Mouse (Mus musculus) stomach, embryonic 16.5 days (tissue): ENCODE data around the gene Ergic2. TPM values are rescaled to one million over a fixed set of nuclear protein-coding genes. Genes with fewer than 3 reads are reported as not detected.

Experiments used
- ATAC-seq: fragments of 200-750 bp; cut with Nextera tagmentation; 2 replicates; pipeline ENCODE4 v1.8.0; 2017; ENCODE audit warnings: moderate number of reproducible peaks, moderate TSS enrichment; ENCODE audit not compliant: insufficient read depth, low FRiP score
- H3K27ac ChIP-seq: fragments of 300-500 bp; sonication (generic); 2 replicates; pipeline ENCODE4 v1.5.1; 2014; ENCODE audit warnings: low read length
- H3K27me3 ChIP-seq: fragments of 300-500 bp; sonication (generic); 2 replicates; pipeline ENCODE4 v1.6.1; 2014; ENCODE audit warnings: low read length, control low read depth, mixed read lengths; ENCODE audit not compliant: control insufficient read depth, insufficient read depth
- H3K36me3 ChIP-seq: fragments of 300-500 bp; sonication (generic); 2 replicates; pipeline ENCODE4 v1.6.1; 2014; ENCODE audit warnings: low read length; ENCODE audit not compliant: control insufficient read depth, insufficient read depth
- H3K4me1 ChIP-seq: fragments of 300-500 bp; sonication (generic); 2 replicates; pipeline ENCODE4 v1.6.1; 2014; ENCODE audit warnings: low read length, control low read depth, mixed read lengths; ENCODE audit not compliant: control insufficient read depth, insufficient read depth
- H3K4me2 ChIP-seq: fragments of 300-500 bp; sonication (generic); 2 replicates; pipeline ENCODE4 v1.6.1; 2014; ENCODE audit warnings: low read depth, low read length, mixed read lengths
- H3K4me3 ChIP-seq: fragments of 300-500 bp; sonication (generic); replicated peaks from 2 replicates; pipeline ENCODE4 v1.5.1; 2014; ENCODE audit warnings: mild to moderate bottlenecking, low read length
- H3K9ac ChIP-seq: fragments of 300-500 bp; sonication (generic); 2 replicates; pipeline ENCODE4 v1.6.1; 2014; ENCODE audit warnings: low read length
- H3K9me3 ChIP-seq: fragments of 300-500 bp; sonication (generic); replicated peaks from 2 replicates; pipeline ENCODE4 v1.6.1; 2016; ENCODE audit warnings: low read length, control low read depth; ENCODE audit not compliant: control insufficient read depth
- WGBS: fragments of 180-500 bp; shearing (Covaris S2); extraction: QIAGEN DNeasy Blood & Tissue Kit; methylation state at CpG from one replicate; pipeline ENCODE4 v1.1.7; 2014; 5-methylcytosine and 5-hydroxymethylcytosine counted together
- polyA plus RNA-seq: library from polyadenylated mRNA; unstranded; fragments of >200 nt; fragmentation: Nextera tagmentation; extraction: Ambion mirVana; gene quantifications from 2 replicates; pipeline ENCODE4 v1.2.1, GENCODE M21; 2015

The Ergic2 gene
- polyA plus RNA-seq, 1 experiment from 2014 or later, result 204 TPM

DNA sequence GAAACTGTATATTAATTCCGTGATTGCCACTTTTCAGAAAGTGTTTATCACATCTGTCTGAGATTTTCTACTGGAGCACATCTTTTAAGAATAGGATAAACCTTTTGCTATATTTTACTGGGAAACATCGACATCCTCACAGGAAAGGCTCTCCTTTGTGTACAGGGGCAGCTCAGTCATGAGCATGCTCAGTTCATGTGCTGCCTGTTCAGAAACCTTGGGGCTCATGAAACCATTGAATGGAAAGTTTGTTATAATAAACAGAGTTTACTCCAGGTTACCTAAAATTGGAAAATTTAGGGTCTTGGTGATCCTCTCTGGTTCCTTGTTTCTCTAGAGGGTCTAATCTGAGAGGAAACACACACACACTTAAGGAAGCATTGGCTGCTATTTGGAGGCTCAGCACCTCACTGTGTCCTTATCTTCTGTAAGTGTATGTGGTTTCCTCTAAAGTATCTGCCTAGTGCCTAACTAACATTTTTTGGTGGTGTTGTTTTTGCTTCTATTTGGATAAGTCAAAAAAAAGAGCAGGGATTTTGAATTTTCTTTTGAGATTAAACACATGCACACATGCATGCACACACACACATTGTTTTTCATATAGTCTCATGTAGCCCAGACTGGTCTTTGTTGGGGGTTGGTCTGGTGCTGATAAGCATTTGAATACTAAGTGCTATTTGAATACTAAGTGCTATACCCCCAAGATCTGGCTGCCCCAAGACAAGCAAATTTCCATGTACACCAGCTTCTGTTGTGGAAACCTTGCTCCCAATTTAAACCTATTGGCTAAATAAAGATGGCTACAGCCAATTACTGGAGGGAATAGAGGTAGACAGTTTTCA is 6.3 kb upstream of the Ergic2 start:
- Histone ChIP-seq H3K4me1 (no peaks in the 10 kb centered on the region), H3K27me3 (no peaks in the 10 kb centered on the region), H3K36me3 (no peaks in the 10 kb centered on the region), H3K4me3 (no peak overlapping the region), H3K9ac (no peak overlapping the region), H3K9me3 (no peaks in the 10 kb centered on the region), H3K4me2 (no peak overlapping the region), H3K27ac (no peak overlapping the region)
- WGBS, result 77% methylated on average over 2 of the region's 2 CpGs
- no peak for ATAC-seq

DNA sequence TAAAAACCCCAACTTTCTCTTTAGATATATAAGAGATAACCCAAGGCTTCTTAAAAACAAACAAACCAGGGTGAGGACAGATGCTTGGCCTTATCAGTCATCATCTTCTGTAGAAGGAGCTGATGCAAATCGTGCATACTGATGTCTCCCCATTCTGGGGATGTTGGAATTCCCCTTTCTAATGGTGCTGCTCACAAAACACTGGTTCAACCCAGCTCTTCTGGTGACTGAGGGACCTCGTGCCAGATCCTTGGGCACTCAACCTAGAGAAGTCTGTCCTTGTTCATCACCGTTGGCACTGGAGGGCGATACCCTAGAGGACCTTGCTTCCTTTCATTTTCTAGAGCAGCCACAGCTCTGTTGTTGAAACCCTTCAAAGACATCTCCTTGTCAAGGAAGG is 4.6 kb upstream of the Ergic2 start:
- Histone ChIP-seq H3K9me3 (no peaks in the 10 kb centered on the region), H3K4me1 (peaks cover 6% of the 10 kb centered on the region; the same call in 1 of the 2 replicates), H3K27me3 (no peaks in the 10 kb centered on the region), H3K9ac (no peak overlapping the region), H3K36me3 (no peaks in the 10 kb centered on the region), H3K4me3 (no peak overlapping the region), H3K4me2 (no peak overlapping the region), H3K27ac (no peak overlapping the region)
- WGBS, result 93% methylated on average over 4 of the region's 4 CpGs
- ATAC-seq, result no peak

- Histone ChIP-seq H3K27ac (no peak overlapping the region), H3K4me1 (peaks cover 9% of the 10 kb centered on the region), H3K36me3 (no peaks in the 10 kb centered on the region), H3K4me2 (no peak overlapping the region), H3K9me3 (no peaks in the 10 kb centered on the region), H3K9ac (no peak overlapping the region), H3K4me3 (no peak overlapping the region), H3K27me3 (no peaks in the 10 kb centered on the region)
- ATAC-seq, result no peak
- 4% methylated on average over 5 of the region's 5 CpGs for WGBS
These were observed 2.6 kb upstream of the Ergic2 start for GRCm38 (mm10) chr6:148214765-148215164.

DNA sequence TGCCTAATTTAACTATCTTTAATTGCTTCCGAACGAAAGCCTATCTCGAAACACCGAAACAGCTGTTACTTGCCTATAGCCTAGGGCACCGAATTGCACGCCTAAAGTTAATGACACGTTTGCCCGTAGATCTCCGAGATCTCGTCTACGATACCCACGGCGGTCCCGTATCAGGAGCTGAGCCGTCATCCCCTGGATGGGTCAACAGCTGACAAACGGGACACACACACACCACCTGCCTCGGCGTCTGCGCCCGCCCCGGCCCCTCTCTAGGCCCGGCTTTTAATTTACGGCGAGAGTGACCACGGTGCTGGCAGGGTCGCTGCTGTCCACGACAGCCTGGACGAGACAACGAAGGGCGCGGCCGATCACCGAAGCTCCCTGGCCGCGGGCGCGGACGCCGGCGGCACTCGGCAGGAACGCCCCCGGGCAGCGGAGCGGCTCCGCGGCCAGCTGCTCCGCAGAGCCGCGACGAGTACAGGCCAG is 740 bp downstream of the Ergic2 start:
- Histone ChIP-seq H3K27ac (peak overlapping the region; percentile 84), H3K9ac (peak overlapping the region; percentile 98), H3K36me3 (no peaks in the 10 kb centered on the region), H3K4me2 (peak overlapping the region; percentile 72), H3K27me3 (no peaks in the 10 kb centered on the region), H3K9me3 (no peaks in the 10 kb centered on the region), H3K4me3 (peak overlapping the region; percentile 96), H3K4me1 (peaks cover 9% of the 10 kb centered on the region)
- peak; percentile 42 for ATAC-seq
- WGBS, result 1% methylated on average over 51 of the region's 51 CpGs

- Histone ChIP-seq H3K9me3 (no peaks in the 10 kb centered on the region), H3K36me3 (peaks cover 11% of the 10 kb centered on the region; the same call in 1 of the 2 replicates), H3K27me3 (no peaks in the 10 kb centered on the region), H3K4me2 (no peak overlapping the region), H3K4me3 (no peak overlapping the region), H3K9ac (no peak overlapping the region), H3K4me1 (peaks cover 3% of the 10 kb centered on the region), H3K27ac (no peak overlapping the region)
- WGBS, result 81% methylated on average over 1 of the region's 1 CpGs
- ATAC-seq, result no peak
These were observed 4.7 kb downstream of the Ergic2 start for GRCm38 (mm10) chr6:148207522-148207921.

DNA sequence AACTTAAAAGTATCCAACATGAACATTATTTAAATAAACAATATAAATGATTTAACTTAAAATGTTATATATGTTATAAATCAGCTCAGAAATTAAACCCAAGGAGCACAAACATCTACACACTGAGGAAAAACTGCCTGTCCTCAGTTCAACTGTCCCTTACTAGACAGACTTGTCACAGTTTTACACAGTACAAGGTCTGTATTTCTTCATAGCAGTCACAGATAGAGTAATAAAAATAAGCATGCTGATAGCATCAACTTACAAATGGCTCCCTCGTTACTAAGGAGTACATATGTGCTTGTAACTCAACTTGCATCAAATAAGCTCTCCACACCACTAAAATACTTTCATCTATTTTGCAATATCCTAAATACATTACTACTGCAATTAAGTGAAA is 7.0 kb downstream of the Ergic2 start:
- H3K27ac ChIP-seq, result no peak overlapping the region
- no peak for ATAC-seq
- 86% methylated on average over 1 of the region's 1 CpGs for WGBS

GRCm38 (mm10) chr6:148199729-148200128 is 12.4 kb downstream of the Ergic2 start:
- no peaks in the 10 kb centered on the region for H3K27me3 ChIP-seq
- WGBS, result 62% methylated on average over 3 of the region's 3 CpGs
- peaks cover 3% of the 10 kb centered on the region; the same call in 1 of the 2 replicates for H3K4me1 ChIP-seq
- no peak for ATAC-seq
- peak overlapping the region; percentile 84 for H3K27ac ChIP-seq
- no peak overlapping the region for H3K9ac ChIP-seq
- H3K36me3 ChIP-seq, result peaks cover 14% of the 10 kb centered on the region
- H3K4me2 ChIP-seq, result no peak overlapping the region
- H3K9me3 ChIP-seq, result no peaks in the 10 kb centered on the region
- H3K4me3 ChIP-seq, result no peak overlapping the region

More for the DNA sequence above, 7.0 kb downstream of the Ergic2 start:
- Histone ChIP-seq H3K27me3 (no peaks in the 10 kb centered on the region), H3K9ac (no peak overlapping the region), H3K4me1 (peaks cover 3% of the 10 kb centered on the region; the same call in 1 of the 2 replicates), H3K4me2 (no peak overlapping the region), H3K36me3 (peaks cover 11% of the 10 kb centered on the region), H3K4me3 (no peak overlapping the region), H3K9me3 (no peaks in the 10 kb centered on the region)

GRCm38 (mm10) chr6:148199177-148199576 is 13.0 kb downstream of the Ergic2 start:
- H3K36me3 ChIP-seq, result peaks cover 18% of the 10 kb centered on the region

DNA sequence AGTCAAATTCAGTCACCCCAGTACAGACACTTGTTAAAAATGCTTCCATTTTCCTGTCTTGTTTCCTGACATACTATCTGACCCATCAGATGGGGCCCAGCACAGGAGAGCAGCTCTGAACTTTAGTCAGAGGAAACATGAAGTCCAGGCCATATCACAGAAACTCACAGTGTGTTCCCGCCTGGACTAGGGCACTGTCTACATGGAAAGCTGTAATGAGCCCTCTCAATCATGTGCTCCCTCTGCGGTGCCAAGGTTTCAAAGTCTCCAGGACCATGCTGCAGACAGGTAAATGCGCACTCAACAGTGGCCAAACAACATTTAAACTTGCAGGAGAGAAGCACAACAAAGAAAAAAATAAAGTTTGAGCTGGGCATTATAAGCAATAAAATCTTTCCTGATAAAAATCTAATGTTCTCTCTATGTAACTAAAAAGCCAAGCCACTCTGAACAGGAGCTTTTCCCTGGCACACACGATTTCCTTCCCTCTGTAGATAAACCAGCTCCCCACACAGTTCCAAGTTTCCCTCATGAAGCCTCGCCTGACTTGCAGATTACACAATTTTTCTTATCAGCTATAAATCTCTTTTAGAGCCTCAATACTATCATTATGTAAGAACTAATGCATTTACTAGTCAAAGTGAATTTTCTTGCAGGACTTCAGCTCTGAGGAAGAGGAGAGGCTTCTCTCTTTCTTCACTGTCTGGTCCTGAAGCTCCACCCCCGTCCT is 18.0 kb downstream of the Ergic2 start:
- Histone ChIP-seq H3K4me2 (no peak overlapping the region), H3K27me3 (no peaks in the 10 kb centered on the region), H3K27ac (no peak overlapping the region), H3K4me3 (no peak overlapping the region), H3K9ac (no peak overlapping the region), H3K9me3 (no peaks in the 10 kb centered on the region), H3K4me1 (no peaks in the 10 kb centered on the region), H3K36me3 (peaks cover 22% of the 10 kb centered on the region)
- ATAC-seq, result no peak
- 83% methylated on average over 6 of the region's 6 CpGs for WGBS

More at GRCm38 (mm10) chr6:148199177-148199576, 13.0 kb downstream of the Ergic2 start:
- H3K9ac ChIP-seq, result no peak overlapping the region
- H3K9me3 ChIP-seq, result no peaks in the 10 kb centered on the region
- WGBS, result 68% methylated on average over 2 of the region's 2 CpGs
- H3K27ac ChIP-seq, result peak overlapping the region; percentile 67; the same call in 1 of the 2 replicates
- ATAC-seq, result peak; percentile 81; the same call in 1 of the 2 replicates
- H3K4me3 ChIP-seq, result no peak overlapping the region
- no peaks in the 10 kb centered on the region for H3K27me3 ChIP-seq
- H3K4me2 ChIP-seq, result no peak overlapping the region
- peaks cover 3% of the 10 kb centered on the region; the same call in 1 of the 2 replicates for H3K4me1 ChIP-seq
